Mouse (Mus musculus) lung, postnatal 0 days (tissue): ENCODE results near the gene Colgalt1. TPM values are rescaled to one million over a fixed set of nuclear protein-coding genes. Genes with fewer than 3 reads are reported as not detected.

Source experiments
- ATAC-seq: fragments of 200-750 bp; cut with Nextera tagmentation; 2 replicates; pipeline ENCODE4 v1.8.0; 2017; ENCODE audit warnings: moderate library complexity
- DNase-seq: peaks from one replicate; pipeline ENCODE4 v3.0.0-alpha.2; 2016; ENCODE audit warnings: low spot score
- H3K27ac ChIP-seq: fragments of 300-500 bp; sonication (generic); 2 replicates; pipeline ENCODE4 v1.5.1; 2014; ENCODE audit warnings: antibody characterized with exemption, mild to moderate bottlenecking, low read length, mixed read lengths
- H3K27me3 ChIP-seq: fragments of 300-500 bp; sonication (generic); replicated peaks from 2 replicates; pipeline ENCODE4 v1.6.1; 2014; ENCODE audit warnings: low read length, mixed read lengths; ENCODE audit not compliant: insufficient read depth
- H3K36me3 ChIP-seq: fragments of 300-500 bp; sonication (generic); 2 replicates; pipeline ENCODE4 v1.6.1; 2014; ENCODE audit warnings: low read length, mixed read lengths; ENCODE audit not compliant: insufficient read depth
- H3K4me1 ChIP-seq: fragments of 300-500 bp; sonication (generic); 2 replicates; pipeline ENCODE4 v1.6.1; 2014; ENCODE audit warnings: antibody characterized with exemption, low read depth, low read length, mixed read lengths; ENCODE audit not compliant: insufficient read depth
- H3K4me2 ChIP-seq: fragments of 300-500 bp; sonication (generic); replicated peaks from 2 replicates; pipeline ENCODE4 v1.6.1; 2014; ENCODE audit warnings: low read depth, mild to moderate bottlenecking, low read length, moderate library complexity, mixed read lengths
- H3K4me3 ChIP-seq: fragments of 300-500 bp; sonication (generic); 2 replicates; pipeline ENCODE4 v1.5.1; 2014; ENCODE audit warnings: low read depth, low read length
- H3K9ac ChIP-seq: fragments of 300-500 bp; sonication (generic); replicated peaks from 2 replicates; pipeline ENCODE4 v1.6.1; 2014; ENCODE audit warnings: low read depth, mild to moderate bottlenecking
- H3K9me3 ChIP-seq: fragments of 300-500 bp; sonication (generic); 2 replicates; pipeline ENCODE4 v1.6.1; 2016; ENCODE audit warnings: low read length, mixed read lengths
- CTCF ChIP-seq: IDR thresholded peaks from 2 replicates; pipeline ENCODE4 v1.5.1; 2016; ENCODE audit warnings: antibody characterized with exemption, mild to moderate bottlenecking
- EP300 ChIP-seq: IDR thresholded peaks from 2 replicates; pipeline ENCODE4 v1.6.1; 2016; ENCODE audit warnings: antibody characterized with exemption, mild to moderate bottlenecking, control low read depth
- WGBS: fragments of 180-500 bp; shearing (Covaris S2); extraction: QIAGEN DNeasy Blood & Tissue Kit; methylation state at CpG from one replicate; pipeline ENCODE4 v1.1.7; 2014; 5-methylcytosine and 5-hydroxymethylcytosine counted together
- polyA plus RNA-seq: library from polyadenylated mRNA; unstranded; fragments of >200 nt; fragmentation: Nextera tagmentation; extraction: Ambion mirVana; gene quantifications from 2 replicates; pipeline ENCODE4 v1.2.1, GENCODE M21; 2015

Gene Colgalt1
- polyA plus RNA-seq, 1 experiment from 2014 or later, result 66.0 TPM

DNA sequence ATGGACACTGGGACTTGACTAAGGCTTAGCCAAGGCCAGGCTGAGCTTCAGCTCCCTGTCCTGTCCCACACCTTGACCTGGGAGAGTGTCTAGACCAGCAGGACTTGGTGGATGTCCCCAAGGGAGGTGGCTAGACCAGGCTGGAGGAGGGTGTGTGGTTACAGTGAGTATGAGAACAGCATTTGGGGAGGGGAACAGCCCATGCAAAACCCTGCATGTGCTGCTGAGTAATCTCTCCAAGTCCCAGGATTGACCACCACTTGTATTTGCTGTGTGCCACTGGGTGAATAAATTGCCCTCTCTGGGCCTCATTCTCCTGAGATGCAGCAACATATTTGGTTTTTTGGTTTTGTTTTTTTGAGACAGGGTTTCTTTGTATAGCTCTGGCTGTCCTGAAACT, 12.4 kb upstream of the Colgalt1 start:
- Histone ChIP-seq H3K9ac (no peak overlapping the region), H3K9me3 (no peaks in the 10 kb centered on the region), H3K36me3 (no peaks in the 10 kb centered on the region), H3K27ac (no peak overlapping the region), H3K4me3 (no peak overlapping the region), H3K4me2 (no peak overlapping the region), H3K4me1 (peaks cover 5% of the 10 kb centered on the region; the same call in 1 of the 2 replicates), H3K27me3 (peaks cover 14% of the 10 kb centered on the region; the same call in 1 of the 2 replicates)
- TF ChIP-seq CTCF (no peak), EP300 (no peak)
- no peak for DNase-seq
- ATAC-seq, result no peak

DNA sequence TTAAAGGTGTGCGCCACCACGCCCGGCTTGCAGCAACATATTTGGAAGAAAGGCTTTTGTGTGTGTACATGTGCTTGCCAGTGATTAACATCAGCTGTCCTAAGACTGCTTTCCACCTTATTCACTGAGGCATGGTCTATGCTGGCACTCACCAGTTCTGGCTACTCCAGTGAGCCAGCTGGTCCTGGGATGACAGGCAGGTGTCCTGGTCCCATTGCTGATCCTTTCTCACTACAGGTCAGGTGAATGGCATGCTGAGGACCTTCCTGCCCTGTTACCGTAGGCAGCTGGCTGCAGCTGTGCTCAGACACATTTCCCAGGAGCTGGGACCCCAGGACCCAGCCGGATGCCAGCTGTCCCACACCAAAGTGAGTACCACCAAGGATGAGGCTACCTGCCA, 12.0 kb upstream of the Colgalt1 start:
- Histone ChIP-seq H3K36me3 (no peaks in the 10 kb centered on the region), H3K27me3 (peaks cover 14% of the 10 kb centered on the region; the same call in 1 of the 2 replicates), H3K9ac (no peak overlapping the region), H3K9me3 (no peaks in the 10 kb centered on the region), H3K4me2 (no peak overlapping the region), H3K4me3 (no peak overlapping the region), H3K4me1 (peaks cover 5% of the 10 kb centered on the region; the same call in 1 of the 2 replicates), H3K27ac (no peak overlapping the region)
- WGBS, result 89% methylated on average over 5 of the region's 5 CpGs
- TF ChIP-seq CTCF (no peak), EP300 (no peak)
- DNase-seq (no peak), ATAC-seq (no peak)

DNA sequence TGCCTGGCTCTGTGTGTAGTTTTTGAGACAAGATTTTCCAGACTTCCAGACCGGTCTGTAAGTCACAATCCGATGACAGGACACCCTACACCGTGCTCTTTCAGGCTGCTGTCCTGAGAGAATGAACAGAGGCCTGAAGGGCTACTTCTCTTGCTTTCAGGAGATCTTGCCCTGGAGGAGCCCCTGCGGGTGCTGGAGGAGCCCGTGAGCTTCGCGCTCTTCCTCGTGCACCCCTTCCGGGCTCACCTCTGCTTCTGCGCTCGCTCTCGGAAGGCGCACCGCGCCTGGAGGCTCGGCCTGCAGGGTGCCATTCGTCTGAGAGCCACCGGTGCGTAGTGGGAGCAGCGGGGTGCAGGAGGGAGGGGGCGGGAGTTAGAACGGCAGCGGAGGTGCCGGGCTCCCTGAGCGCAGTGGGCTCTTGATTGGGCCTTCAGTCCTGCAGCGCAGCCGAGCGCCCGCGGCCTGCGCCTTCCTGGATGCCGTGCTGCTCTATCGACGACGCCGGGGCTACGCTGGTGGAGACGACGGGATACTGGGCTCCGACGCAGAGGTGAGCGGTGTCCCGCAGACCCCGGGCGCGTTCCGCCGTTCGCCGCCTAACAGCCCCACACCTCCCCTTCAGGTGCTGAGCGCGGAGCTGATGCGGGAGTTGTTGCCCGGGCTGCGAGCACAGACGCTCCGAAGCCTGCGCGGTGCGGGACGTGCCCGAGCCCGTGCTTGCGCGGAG, 8.7 kb upstream of the Colgalt1 start:
- Histone ChIP-seq H3K36me3 (no peaks in the 10 kb centered on the region), H3K27me3 (peaks cover 14% of the 10 kb centered on the region; the same call in 1 of the 2 replicates), H3K9me3 (no peaks in the 10 kb centered on the region), H3K9ac (no peak overlapping the region), H3K4me3 (peak overlapping the region; percentile 17; the same call in 1 of the 2 replicates), H3K4me2 (peak overlapping the region; percentile 50), H3K27ac (no peak overlapping the region), H3K4me1 (peaks cover 5% of the 10 kb centered on the region; the same call in 1 of the 2 replicates)
- ATAC-seq (peak; percentile 4), DNase-seq (no peak)
- WGBS, result 3% methylated on average over 55 of the region's 65 CpGs
- TF ChIP-seq EP300, result no peak
- TF ChIP-seq CTCF, result no peak

DNA sequence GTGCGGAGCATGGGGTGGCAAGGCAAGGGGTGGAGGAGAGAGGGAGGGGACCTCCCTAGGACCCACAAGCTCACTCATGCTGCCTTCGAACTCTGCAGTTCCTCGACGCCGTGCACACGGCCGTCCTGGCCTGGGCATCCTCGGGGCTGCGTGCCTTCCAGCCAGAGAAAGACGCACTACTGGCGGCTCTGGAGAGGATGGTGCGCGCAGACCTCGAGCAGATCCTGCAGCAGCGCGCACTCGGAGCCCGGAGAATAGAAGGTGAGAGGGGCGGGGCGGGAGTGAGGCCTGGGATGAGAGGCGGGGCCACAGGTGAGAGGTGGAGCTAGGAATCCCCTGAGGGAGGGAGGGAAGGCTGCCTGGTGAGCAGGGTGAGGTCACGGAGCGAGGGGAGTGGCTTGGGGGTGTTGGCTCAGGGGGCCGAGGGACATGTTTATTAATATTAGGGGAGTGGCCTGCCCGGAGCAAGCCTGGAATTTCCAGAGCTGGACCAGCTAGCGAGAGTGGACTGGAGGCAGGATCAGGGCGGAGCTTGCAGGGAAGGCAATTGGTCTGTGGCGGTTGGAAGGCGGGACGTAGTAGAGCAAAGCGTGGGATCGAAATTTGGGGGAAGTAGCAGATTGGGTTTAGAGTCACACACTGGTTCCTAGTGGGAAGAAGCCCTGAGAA, 8.0 kb upstream of the Colgalt1 start:
- DNase-seq, result peak; percentile 96
- 2% methylated on average over 30 of the region's 32 CpGs for WGBS
- H3K27ac ChIP-seq, result no peak overlapping the region

DNA sequence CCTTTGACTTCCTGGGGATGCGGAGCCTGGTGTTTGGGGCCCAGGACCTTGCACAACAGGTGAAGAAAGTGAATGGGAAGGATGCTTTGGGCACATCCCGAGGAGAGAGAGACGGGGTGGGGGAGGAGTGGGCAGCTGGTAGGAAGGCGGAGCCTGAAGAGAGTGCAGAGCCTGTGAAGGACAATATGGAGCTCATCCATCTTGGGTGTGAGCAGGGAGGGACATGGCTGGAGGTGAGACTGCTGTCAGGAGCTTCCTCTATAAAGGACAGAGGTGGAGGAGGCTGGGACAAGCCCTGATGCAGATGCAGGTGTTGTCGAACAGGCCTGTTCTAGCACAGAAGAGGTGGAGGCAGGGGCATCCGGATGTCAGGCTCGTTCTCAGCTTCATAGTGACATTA, 6.8 kb upstream of the Colgalt1 start:
- no peak overlapping the region for H3K9ac ChIP-seq
- no peak overlapping the region for H3K4me3 ChIP-seq
- H3K4me1 ChIP-seq, result peaks cover 5% of the 10 kb centered on the region; the same call in 1 of the 2 replicates
- H3K27me3 ChIP-seq, result peaks cover 14% of the 10 kb centered on the region; the same call in 1 of the 2 replicates
- DNase-seq (no peak), ATAC-seq (no peak)
- no peak overlapping the region for H3K4me2 ChIP-seq
- no peaks in the 10 kb centered on the region for H3K36me3 ChIP-seq
- TF ChIP-seq CTCF (no peak), EP300 (no peak)
- no peaks in the 10 kb centered on the region for H3K9me3 ChIP-seq
- H3K27ac ChIP-seq, result no peak overlapping the region
- WGBS, result 63% methylated on average over 7 of the region's 7 CpGs

More for the DNA sequence above, 8.0 kb upstream of the Colgalt1 start:
- Histone ChIP-seq H3K4me2 (peak overlapping the region; percentile 50), H3K36me3 (no peaks in the 10 kb centered on the region), H3K4me1 (peaks cover 5% of the 10 kb centered on the region; the same call in 1 of the 2 replicates), H3K4me3 (peak overlapping the region; percentile 17), H3K9me3 (no peaks in the 10 kb centered on the region), H3K27me3 (peaks cover 14% of the 10 kb centered on the region; the same call in 1 of the 2 replicates), H3K9ac (no peak overlapping the region)
- TF ChIP-seq CTCF (no peak), EP300 (no peak)
- ATAC-seq, result peak; percentile 96

DNA sequence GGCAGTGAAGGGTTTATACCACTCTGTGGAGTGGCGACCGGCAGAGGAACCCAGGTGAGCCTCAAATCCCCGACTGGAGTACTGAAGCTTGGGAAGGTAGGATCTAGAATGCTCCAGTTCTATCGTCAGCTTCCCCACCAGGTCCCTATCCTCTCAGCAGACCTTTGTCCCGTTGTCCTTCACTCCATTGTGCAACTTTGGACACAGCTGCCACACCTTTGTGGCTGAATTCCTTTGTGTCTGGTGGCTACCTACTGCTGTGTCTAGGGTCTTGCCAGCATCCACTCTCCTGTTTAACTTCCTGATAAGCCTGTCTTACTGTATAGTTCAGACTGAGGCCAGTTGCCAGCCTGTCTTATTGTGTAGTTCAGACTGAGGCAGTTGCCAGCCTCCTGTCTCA, 1.3 kb downstream of the Colgalt1 start:
- Histone ChIP-seq H3K4me2 (peak overlapping the region; percentile 61), H3K4me3 (peak overlapping the region; percentile 85; the same call in 1 of the 2 replicates), H3K9me3 (no peaks in the 10 kb centered on the region), H3K4me1 (peaks cover 4% of the 10 kb centered on the region; the same call in 1 of the 2 replicates), H3K36me3 (peaks cover 9% of the 10 kb centered on the region; the same call in 1 of the 2 replicates), H3K27ac (no peak overlapping the region), H3K27me3 (no peaks in the 10 kb centered on the region), H3K9ac (no peak overlapping the region)
- TF ChIP-seq EP300 (no peak), CTCF (no peak)
- ATAC-seq (no peak), DNase-seq (no peak)
- WGBS, result 26% methylated on average over 5 of the region's 5 CpGs
